Mouse (Mus musculus): ENCODE results near the gene Tango6. TPM values are rescaled to one million over a fixed set of nuclear protein-coding genes. Genes with fewer than 3 reads are reported as not detected.
A peak's percentile ranks its signal among the peaks of the same experiment; 100 is the strongest.

The Tango6 gene
- total RNA-seq, 2 experiments from 2014 or later, result 8.9 to 9.9 TPM

DNA sequence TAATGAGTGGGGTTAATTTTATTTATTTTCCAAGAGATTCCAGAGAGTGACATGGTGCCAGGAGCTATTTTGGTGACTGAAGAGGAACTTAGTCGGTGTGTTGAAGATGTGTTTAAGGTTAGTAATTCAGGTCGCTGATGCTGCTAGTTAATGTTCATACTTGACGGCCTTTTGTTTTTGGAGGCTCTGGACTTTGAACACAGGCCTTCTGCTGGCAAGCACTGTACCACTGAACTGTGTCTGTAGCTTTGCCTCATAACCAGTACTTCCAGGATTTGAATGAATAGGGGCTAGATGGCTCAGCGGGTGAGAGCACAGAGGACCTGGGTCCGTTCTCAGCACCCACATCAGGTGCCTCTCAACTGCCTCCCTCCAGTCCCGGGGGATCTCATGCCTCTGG is 17.3 kb downstream of the Tango6 start:
- no peak for DNase-seq

DNA sequence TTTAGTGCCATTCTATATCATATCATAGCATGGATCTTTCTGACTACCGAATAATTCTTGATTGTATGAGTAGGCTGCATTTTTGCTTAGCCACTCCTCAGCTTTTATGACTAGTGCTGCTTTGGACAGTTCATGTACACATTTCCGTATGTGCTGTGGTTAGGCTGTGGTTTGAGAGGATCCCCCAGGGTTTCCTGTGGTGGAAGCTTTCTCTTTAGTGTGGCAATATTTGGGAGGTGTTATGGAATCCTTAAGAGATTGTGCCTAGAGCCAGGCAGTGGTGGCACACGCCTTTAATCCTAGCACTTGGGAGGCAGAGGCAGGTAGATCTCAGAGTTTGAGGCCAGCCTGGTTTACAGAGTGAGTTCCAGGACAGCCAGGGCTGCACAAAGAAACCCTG is 18.5 kb downstream of the Tango6 start:
- DNase-seq, result no peak

DNA sequence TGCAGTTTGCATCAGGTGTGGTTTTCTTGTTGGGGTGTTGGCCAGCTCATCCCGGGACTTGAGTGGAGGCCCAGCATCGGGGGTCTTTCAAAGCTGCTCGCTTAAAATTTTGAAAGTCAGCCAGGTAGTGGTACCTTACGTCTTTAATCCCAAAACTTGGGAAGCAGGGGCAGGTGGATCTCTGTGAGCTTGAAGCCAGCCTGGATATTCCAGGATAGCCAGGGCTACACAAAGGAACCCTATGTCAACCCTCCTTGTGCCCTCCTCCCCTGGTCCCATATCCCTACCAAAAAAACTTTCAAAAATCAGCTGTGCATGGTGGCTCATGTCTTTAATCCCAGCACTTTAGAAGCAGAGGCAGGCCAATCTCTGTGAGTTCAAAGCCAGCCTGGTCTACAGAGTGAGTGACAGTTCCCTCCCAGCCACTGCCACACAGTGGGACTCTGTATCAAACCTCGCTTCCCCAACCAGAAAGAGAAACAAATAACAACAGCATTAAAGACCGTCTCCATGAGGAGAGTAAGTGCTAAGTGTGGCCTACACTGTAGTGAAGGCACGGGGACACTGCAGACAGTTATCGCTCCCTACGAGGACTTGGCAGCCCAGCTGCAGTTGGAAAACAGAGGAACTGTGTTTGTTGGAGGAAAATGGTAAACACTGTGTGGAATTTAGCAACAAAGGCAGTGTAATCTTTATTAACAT is 21.5 kb downstream of the Tango6 start:
- DNase-seq, result no peak

DNA sequence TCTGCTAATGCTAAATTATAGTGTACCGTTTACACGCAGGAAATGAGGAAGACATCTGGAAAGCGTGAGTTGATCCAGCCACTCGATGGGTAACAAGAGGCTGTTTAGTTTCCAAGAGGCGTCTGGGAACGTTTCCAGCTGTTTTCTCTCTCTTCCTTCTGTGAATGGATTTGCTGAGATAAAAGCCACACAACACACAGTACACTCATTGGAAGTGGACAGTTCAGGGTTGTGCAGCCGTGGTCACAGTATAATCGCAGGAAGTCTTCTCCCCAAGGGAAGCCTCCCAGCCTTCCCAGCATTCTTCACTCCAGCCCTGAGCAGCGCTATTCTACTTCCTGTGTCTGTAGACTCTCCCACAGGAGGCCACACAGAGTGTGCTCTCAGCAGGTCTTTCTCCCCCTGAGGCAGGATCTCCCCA is 22.0 kb downstream of the Tango6 start:
- DNase-seq, result peak; percentile 71

DNA sequence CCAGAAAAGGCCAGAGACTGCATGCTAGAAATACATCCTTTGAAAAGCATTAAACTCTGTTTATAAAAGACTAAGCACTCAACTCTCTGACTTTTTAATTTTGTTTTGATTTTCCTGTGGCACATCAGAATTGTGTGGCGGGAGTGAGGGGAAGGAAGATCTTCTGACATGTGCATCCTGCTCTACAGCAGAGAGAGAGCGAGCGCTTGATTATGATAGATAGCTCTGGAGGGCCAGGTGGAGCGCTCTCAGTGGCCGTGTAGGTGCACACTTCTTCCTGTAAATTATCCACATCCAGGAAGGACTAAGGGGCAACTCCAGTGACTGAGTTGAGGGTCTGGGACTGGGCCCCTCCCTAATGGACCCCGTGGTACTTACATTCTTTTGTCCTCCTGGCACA is 23.3 kb downstream of the Tango6 start:
- no peak for DNase-seq

DNA sequence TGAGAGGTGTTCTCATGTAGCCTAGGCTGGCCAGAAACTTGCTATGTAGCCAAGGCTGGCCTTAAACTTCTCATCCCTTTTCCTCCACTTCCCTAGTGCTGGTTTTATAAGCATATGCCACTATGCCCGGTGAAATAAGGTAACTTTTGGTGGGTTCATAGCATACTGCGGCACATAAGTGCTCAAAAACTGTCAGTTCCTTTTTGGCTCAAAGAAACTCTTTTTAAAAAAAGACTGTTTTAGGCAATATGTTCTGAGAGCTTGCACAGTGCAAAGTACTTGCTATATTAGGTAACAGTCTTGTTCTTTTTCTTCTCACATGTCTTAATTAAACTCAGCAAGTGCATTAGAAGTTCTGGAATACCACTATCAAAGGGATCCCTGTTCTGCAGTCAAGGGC is 27.1 kb downstream of the Tango6 start:
- no peak for DNase-seq

DNA sequence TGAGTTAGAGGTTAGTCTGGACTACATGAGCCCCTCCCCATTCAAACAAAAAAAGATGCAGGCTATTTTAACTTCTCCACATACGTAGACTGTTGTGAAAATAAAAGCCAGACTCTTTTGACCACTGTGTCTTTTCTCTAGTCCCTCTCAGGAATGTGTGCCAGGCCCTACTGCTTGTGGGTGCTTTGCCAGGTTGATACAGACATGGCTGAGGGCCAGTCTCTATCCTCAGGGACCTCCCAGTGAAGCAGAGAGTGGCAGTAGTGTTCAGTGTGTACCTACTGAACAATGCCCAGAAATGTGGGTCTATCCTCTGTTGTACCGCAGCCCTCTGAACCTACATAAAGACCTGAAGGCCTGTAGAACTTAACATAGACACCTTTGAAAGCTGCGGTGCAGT is 29.6 kb downstream of the Tango6 start:
- no peak for DNase-seq

DNA sequence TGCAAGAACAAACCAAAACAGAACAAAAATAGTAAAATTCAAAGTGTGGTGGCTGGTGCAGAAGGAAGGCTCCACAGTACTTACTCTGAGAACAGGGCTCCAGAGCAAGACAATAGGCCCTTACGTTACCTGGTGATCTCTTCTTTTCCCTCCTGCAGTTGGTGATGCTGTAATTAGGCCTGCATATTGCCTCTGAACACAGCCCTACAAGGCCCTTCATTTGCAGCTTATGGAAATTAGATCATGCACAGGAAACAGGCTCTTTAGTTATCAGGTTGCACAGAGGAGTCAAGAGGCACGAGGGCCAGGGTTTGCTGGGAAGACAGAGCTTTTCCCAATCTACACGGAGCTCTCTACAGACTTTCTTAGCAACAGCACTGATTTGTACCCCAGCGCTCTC is 31.4 kb downstream of the Tango6 start:
- DNase-seq, result no peak

DNA sequence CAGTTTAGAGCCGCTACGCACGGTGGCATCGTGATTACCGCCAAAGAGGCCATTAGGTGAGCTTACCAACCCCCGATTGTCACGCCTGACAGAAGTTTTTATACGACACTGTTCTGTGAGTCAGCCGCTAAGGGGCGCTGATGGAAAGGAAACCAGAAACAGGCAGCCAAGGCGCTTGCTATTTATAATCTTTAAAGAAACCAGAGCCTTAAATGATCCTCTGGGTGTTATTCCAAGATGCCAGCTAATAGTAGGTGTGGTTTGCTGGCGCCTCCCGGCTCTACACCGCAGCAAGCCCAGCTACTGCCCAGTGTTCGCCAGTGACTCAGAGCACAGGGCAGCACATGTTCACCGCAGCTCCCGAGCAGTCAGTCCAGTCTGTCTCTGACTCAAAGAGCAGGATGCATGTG is 35.2 kb downstream of the Tango6 start:
- peak; percentile 76 for DNase-seq

DNA sequence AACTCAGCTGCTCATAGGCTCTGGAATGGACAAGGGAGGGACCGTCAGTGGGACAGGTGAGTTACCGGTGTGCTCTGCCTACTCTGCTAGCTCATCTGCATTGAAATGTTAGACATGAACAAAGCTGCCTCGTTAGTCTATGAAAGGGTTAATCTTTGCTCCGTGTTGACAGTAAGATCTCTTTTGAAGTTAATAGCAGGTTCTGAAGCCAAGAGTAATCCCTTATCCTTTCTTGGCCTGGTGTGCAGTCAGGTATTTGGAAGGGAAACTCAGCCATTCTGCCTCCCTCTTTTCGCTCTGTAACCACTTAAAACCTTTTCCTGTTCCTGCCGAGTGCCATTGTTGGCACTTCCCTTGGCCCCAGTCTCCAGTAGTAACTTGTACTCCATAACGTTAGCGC is 38.1 kb downstream of the Tango6 start:
- DNase-seq, result no peak

DNA sequence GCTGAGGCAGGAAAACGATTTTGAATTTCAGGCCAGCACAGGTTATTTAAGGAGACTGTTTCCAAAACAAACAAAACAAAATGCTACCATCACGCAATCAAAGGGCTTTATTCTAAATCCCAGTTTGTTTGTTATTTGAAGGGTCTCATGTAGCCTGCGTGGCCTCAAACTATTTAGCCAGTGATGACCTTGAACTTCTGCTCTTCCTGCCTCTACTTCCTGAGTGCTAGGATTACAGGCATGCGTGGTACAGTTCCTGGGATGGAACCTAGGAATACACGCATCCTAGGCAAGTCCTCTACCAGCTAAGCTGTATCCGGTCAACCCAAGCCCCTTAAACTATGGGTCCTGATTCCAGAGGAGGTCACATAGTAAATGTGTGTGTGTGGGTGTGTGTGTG is 39.6 kb downstream of the Tango6 start:
- DNase-seq, result no peak

DNA sequence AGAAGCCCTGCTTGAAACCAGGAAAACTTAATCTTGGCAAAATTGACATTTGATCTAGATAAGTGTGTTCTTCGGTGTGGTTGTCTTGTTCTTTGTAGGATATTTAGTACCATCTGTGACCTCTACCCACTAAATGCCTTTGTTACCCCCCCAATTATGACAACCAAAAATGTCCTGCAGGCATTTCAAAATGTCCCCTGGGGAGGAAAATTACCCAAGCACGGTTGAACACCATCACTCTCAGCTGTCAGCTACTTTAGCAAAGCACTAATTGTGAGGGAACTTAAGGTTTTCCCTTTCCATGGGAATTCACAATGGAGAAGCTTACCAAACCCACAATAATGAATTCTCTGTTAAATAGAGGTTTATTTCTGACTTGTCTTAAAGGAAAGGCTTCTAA is 41.1 kb downstream of the Tango6 start:
- DNase-seq, result no peak

DNA sequence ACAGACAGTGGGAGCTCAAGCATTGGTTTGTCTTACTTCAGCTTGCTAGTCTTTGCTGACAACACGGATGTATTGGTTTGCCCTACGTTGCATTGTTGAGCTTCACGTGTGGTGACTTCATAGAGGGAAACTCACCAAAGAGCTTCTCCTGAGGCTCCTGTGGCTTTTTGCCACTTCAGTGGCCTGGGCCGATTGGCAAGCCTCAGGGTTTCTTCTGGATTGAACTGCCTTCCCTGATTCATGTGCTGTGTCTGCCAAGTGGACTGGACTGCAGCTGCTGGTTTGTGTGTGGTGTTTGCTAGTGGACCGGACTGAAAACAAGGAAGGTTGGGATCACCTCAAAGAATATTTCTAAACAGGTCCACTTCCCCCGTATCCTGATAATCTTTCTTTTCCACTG is 43.7 kb downstream of the Tango6 start:
- no peak for DNase-seq

DNA sequence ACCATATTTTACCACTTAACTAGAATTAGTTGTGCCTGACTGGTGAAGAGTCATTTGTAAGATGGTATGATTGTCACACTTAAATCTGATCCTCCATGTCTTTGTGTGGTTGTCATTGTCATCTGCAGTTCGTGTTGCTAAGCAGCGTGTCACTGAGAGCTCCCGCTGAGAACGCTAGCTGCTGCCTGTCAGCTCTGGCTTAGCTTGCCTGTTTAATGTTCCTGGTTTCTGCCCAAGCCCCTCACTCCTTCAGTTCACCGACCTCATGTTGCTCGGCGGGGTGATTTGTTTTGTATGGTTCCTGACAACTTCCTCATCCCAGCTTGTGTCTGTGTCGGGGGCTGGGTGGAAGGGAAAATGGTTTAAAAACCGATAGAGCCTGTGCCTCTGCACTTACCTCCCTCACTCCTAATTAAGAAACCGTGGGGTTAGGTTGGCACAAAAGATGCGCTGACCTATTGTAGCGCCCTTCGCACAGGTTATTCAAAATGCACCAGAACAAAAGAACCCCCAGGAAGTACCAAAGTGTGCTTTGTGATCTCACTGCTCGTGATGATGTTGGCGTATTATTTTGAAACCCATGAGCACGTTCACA is 44.5 kb downstream of the Tango6 start:
- DNase-seq, result no peak

DNA sequence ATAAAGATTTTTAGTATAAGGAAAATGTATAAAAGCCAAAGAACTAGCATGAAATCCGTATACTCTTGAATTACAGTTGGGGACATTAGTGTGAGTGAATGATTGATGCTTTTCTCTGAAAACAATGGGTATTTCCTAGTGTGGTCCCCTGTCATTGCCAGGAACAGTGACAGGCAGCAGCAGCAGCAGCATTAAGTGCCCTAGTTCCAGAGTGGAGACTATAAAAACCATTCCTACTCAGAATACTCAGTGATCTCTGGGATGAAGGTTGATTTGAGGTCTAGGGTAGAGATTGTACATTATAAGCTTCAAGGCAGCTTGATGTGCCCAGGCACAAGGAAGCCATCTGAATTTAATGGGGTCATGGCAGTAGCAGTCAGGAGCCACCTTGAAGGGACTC is 45.0 kb downstream of the Tango6 start:
- no peak for DNase-seq

DNA sequence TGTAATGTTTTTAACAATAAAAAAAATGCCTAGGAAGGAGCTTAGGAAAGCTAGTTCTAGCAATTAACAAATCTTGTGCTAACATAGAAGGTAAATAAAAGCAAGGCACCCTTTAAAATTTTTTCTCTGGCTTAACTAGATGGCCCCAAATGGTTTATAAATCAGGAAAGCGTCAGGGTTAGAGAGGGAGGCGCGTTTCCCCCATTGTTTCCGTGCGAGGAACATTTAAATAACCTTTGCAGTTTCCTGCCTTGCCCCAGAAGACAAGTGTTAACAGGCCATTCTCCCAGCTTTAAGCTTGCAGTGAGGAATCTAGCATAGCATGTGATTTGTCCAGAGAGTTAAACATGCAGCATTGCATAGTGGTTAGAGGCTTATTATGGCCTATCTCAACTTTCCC is 50.1 kb downstream of the Tango6 start:
- DNase-seq, result no peak

DNA sequence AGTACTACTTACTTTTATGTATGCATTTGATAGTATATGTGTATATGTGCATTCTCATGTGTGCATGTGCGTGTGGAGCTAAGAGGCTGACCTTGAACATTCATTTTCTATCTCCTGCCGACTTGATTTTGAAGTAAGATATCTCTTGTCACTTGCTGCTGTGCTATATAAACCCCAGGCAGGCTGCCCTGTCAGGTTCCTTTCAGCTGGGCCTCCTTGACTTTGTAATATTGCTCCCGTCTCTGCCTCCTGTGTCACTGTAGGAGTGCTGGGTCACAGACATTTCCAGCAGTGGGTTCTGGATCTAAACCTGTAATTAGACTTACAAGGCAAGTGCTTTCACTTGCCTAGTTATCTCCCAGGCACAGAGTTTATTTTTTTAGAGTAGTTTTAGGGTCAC is 50.8 kb downstream of the Tango6 start:
- no peak for DNase-seq

DNA sequence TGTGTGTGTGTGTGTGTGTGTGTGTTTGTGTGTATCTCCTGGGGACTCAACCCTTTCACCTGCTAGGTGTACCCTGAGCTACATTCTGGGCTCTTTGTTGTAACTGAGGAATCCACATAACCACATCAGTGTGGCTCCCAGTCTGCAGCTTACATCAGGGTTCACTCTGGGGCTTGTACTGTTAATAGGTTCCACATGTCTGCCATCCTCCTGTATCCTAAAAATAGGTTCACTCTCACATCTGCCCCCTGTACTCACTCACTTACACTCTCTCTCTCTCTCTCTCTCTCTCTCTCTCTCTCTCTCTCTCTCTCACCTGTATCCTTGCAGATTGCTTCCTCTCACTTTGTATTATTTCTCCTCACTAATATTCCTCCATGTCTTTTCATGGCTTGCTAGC is 51.4 kb downstream of the Tango6 start:
- no peak for DNase-seq

DNA sequence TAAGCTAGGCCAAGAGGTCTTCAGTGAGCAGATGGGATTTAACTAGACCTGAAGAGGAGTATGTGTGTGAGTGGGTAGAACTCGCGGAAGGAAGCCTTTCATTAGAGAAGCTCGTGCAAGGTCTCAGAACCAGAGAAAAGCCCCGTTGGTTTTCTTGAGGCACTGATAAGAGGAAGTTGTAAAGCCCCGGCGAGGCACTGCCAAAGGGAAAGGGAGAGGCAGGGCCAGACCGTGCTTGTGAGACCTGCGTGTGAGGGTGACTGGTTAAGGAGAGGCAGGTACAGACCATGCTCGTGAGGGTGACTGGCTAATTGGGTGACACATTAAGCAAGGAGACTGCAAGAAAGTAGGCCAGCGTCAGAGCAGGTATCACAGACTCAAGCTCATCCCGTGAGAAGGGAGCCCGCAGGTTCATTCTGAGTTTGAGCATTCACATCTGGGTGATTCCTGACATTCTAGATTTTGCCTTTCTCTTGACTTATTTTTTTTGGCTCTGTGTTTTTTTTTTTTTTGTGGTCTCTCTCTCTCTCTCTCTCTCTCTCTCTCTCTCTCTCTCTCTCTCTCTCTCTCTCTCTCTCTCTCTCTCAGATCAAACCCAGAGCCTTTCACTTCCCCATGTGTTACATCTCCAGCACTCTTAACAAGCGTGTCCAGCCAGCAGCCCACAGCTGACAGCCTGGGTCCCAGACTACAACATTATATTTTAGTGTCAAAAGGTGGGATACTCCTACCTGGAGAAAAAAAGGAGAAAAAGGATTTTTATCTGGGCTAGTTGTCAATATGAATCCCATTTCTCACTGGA is 54.2 kb downstream of the Tango6 start:
- DNase-seq, result no peak

DNA sequence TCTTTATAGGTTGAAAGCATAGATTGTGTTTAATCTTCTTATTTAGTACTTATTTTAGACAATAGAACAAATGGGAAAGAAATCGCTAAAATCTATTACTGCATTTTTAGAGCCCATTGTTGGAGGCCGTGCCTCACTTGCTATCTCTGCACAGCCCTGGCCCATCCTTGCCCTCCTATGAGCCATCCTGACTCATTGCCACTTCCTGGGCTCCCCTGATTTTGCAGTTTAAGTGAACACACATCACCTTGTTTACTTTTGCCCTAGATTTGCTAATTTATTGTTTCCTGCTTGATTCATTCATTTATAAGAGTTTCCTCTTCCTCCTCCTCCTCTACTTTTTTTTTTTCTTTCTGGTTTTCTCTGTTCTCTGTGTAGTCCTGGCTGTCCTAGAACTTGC is 55.0 kb downstream of the Tango6 start:
- DNase-seq, result no peak

DNA sequence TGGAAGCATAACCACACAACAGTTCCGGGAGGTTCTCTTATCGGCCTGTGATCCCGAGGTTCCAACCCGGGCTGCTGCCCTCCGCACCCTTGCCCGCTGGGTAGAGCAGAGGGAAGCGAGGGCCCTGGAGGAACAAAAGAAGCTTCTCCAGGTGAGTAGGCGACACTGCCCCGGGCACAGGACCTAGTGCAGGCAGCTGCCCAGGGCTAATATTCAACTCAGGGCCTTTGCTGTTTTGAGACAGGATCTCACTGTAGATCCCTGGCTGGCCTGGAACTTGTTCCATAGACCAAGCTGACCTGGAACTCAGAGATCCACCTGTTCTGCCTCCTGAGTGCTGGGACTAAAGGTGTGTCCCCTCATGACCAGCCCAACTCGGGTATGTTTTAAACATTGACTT is 59.5 kb downstream of the Tango6 start:
- DNase-seq, result no peak

DNA sequence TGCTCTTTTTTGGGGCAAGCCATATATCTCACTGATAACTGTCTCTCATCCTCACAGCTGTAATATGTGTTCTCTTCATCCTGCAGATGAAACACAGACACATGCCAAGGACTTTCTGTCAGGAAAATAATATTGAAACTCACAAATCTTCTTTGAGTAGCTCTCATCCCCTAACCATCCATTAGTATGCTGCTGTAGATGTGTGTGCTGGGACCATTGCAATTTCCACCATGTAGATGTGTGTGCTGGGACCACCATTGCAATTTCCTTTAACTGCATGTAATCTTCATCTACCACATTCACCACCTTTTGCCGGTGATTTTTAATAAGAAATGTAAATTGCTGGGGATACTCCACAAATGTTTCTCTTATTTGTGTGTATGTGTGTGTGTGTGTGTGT is 60.5 kb downstream of the Tango6 start:
- no peak for DNase-seq

DNA sequence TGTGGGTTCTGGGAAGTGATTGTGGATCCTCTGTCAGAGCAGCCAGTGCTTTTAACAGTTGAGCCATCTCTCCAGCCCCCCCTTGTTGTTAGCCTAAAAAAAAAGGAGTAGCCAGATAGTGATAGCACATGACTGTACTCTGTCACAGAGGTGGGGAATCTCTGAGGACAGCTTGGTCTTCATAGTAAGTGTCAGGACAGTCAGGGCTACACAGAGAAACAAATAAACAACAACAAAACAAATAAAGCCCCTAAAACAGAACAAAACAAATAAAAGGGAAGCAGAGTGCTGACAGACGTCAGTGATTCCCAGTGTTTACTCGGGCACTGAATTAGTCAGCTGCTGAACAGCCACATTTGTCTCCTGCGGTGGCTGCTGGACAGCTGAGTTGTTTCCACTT is 70.6 kb downstream of the Tango6 start:
- DNase-seq, result no peak

DNA sequence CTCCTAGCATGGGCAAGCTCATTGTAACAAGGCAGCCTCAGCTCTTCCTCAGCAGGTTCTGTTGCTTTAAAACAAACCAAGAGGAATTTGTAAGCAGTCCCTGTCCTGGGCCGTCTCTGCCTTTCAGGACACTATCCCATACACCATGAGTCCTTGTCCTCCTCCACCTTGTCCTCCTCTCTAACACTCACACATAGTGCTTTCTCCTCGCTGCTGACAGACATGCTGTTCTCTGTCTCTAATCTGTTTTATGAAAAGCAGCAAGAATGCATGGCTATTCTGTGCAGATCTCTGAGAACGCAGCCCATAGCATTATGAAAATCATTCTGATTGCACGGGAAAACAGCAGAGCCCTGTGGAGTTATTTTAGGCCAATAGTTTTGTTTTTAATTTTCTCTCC is 78.4 kb downstream of the Tango6 start:
- no peak for DNase-seq

Data from gastrocnemius, postnatal 25 days (tissue).